Mouse (Mus musculus) heart, postnatal 0 days (tissue): ENCODE measurements around the gene Msln.

Experiments
- CTCF ChIP-seq: IDR thresholded peaks from 2 replicates; pipeline ENCODE4 v1.5.1; 2016; ENCODE audit warnings: antibody characterized with exemption, control low read depth, low read depth
- EP300 ChIP-seq: IDR thresholded peaks from 2 replicates; pipeline ENCODE4 v1.6.1; 2016; ENCODE audit warnings: antibody characterized with exemption, low read depth

DNA sequence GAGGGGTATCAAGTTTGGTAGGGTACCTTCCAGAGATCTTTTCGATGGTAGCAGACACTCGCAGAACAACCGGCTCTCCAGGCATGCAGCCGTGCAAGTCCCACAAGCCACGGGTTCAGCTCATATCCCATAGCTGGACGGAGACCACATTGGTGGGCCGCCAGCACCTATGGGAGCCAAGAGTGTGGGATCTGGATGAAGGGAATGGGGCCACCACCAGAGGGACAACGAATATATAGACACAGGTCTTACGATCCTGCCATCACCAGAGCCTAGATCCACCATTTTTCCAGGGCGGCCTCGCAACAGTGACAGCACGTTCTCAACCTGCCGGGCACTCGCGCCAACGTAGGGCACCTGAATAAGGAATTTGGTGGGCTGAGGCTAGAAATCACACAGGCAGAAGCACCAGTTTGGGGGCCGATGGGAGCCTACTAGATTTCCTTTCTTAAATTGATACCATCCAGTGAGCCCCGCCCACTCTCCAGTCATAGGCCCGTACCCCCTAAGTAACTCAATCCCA lies 37.2 kb upstream of the Msln start:
- TF ChIP-seq CTCF (no peak), EP300 (no peak)
